Mouse (Mus musculus): ENCODE measurements around the gene Tspan8.
"Not testable (repeated sequence)": the region's sequence is repeated elsewhere in the genome, so short reads cannot be mapped to it uniquely, and the experiment has no call there.

Gene Tspan8

GRCm38 (mm10) chr10:115816511-115816910, at the start of gene Tspan8:
Gene Tspan8, plus strand, starts transcription at chr10:115816832.
- DNase-seq (ENCODE audit: low spot score in 2 of 2), result no peak

- no peak for DNase-seq (ENCODE audit: low spot score in 2 of 2)
Measured at GRCm38 (mm10) chr10:115770032-115770431, 46.6 kb upstream of the Tspan8 start.

- DNase-seq (ENCODE audit: low spot score in 2 of 2), result no peak
Measured at GRCm38 (mm10) chr10:115774451-115774850, 42.2 kb upstream of the Tspan8 start.

GRCm38 (mm10) chr10:115775945-115776905, 40.4 kb upstream of the Tspan8 start:
- DNase-seq (ENCODE audit: low spot score in 2 of 2), result peak in 1 of 2 experiments; percentile 24

- DNase-seq (ENCODE audit: low spot score in 2 of 2), result no peak
Measured at GRCm38 (mm10) chr10:115777366-115777765, 39.3 kb upstream of the Tspan8 start.

GRCm38 (mm10) chr10:115778624-115779023, 38.0 kb upstream of the Tspan8 start:
- peak; percentile 8 to 12 for DNase-seq (ENCODE audit: low spot score in 2 of 2)

- DNase-seq (ENCODE audit: low spot score in 2 of 2), result no peak
Measured at GRCm38 (mm10) chr10:115780239-115781016, 36.2 kb upstream of the Tspan8 start.

- DNase-seq (ENCODE audit: low spot score in 2 of 2), result no peak
Measured at GRCm38 (mm10) chr10:115783232-115783631, 33.4 kb upstream of the Tspan8 start.

GRCm38 (mm10) chr10:115790788-115791187, 25.8 kb upstream of the Tspan8 start:
- no peak for DNase-seq (ENCODE audit: low spot score in 2 of 2)

- no peak for DNase-seq (ENCODE audit: low spot score in 2 of 2)
Measured at GRCm38 (mm10) chr10:115796072-115796788, 20.4 kb upstream of the Tspan8 start.

GRCm38 (mm10) chr10:115801464-115801863, 15.2 kb upstream of the Tspan8 start:
- DNase-seq (ENCODE audit: low spot score in 2 of 2), result no peak

GRCm38 (mm10) chr10:115803013-115803412, 13.6 kb upstream of the Tspan8 start:
- not testable (repeated sequence) for DNase-seq (ENCODE audit: low spot score in 2 of 2)

- no peak for DNase-seq (ENCODE audit: low spot score in 2 of 2)
Measured at GRCm38 (mm10) chr10:115803765-115804164, 12.9 kb upstream of the Tspan8 start.

- DNase-seq (ENCODE audit: low spot score in 2 of 2), result no peak
Measured at GRCm38 (mm10) chr10:115805987-115806386, 10.6 kb upstream of the Tspan8 start.

GRCm38 (mm10) chr10:115809169-115809568, 7.5 kb upstream of the Tspan8 start:
- DNase-seq (ENCODE audit: low spot score in 2 of 2), result no peak

GRCm38 (mm10) chr10:115811519-115811918, 5.1 kb upstream of the Tspan8 start:
- DNase-seq (ENCODE audit: low spot score in 2 of 2), result no peak

- no peak for DNase-seq (ENCODE audit: low spot score in 2 of 2)
Measured at GRCm38 (mm10) chr10:115814878-115815277, 1.8 kb upstream of the Tspan8 start.

GRCm38 (mm10) chr10:115817056-115817724, 558 bp downstream of the Tspan8 start:
- no peak for DNase-seq (ENCODE audit: low spot score in 2 of 2)

- peak in 1 of 2 experiments; percentile 12 for DNase-seq (ENCODE audit: low spot score in 2 of 2)
Measured at GRCm38 (mm10) chr10:115825289-115825688, 8.7 kb downstream of the Tspan8 start.

GRCm38 (mm10) chr10:115828872-115829271, 12.2 kb downstream of the Tspan8 start:
- DNase-seq (ENCODE audit: low spot score in 2 of 2), result no peak

- DNase-seq (ENCODE audit: low spot score in 2 of 2), result no peak
Measured at GRCm38 (mm10) chr10:115829696-115830095, 13.1 kb downstream of the Tspan8 start.
